Mouse (Mus musculus) thymus, adult 2 months (tissue): Measurements from ENCODE around the gene Stk32b. TPM values are rescaled to one million over a fixed set of nuclear protein-coding genes. Genes with fewer than 3 reads are reported as not detected.

Experiments used
- DNase-seq: peaks from one replicate; pipeline ENCODE4 v3.0.0; 2021
- H3K27ac ChIP-seq: fragments of 200-500 bp; 2 replicates; pipeline ENCODE4 v1.5.1; 2012; ENCODE audit warnings: low read length, control low read depth; ENCODE audit not compliant: control insufficient read depth, insufficient read depth
- H3K27me3 ChIP-seq: fragments of 200-500 bp; 2 replicates; pipeline ENCODE4 v1.6.1; 2012; ENCODE audit warnings: mild to moderate bottlenecking, low read length, moderate library complexity, mixed read lengths; ENCODE audit not compliant: control insufficient read depth, insufficient read depth
- H3K36me3 ChIP-seq: fragments of 200-500 bp; 2 replicates; pipeline ENCODE4 v1.6.1; 2012; ENCODE audit warnings: mild to moderate bottlenecking, low read length, moderate library complexity; ENCODE audit not compliant: control insufficient read depth, insufficient read depth
- H3K4me1 ChIP-seq: fragments of 200-500 bp; replicated peaks from 2 replicates; pipeline ENCODE4 v1.6.1; 2012; ENCODE audit warnings: low read length; ENCODE audit not compliant: control insufficient read depth, insufficient read depth
- H3K4me3 ChIP-seq: fragments of 200-500 bp; 2 replicates; pipeline ENCODE4 v1.5.1; 2012; ENCODE audit warnings: mild to moderate bottlenecking, low read length, control low read depth, moderate library complexity; ENCODE audit not compliant: control insufficient read depth, insufficient read depth
- CTCF ChIP-seq: fragments of 200-500 bp; IDR thresholded peaks from 2 replicates; pipeline ENCODE4 v1.5.1; 2012; ENCODE audit warnings: mild to moderate bottlenecking, control low read depth, low read length, moderate library complexity, borderline replicate concordance; ENCODE audit not compliant: control insufficient read depth, poor library complexity, insufficient read depth; ENCODE audit errors: extremely low read depth
- POLR2A ChIP-seq: fragments of 200-500 bp; IDR thresholded peaks from 2 replicates; pipeline ENCODE4 v1.6.1; 2012; ENCODE audit warnings: mild to moderate bottlenecking, low read length, control low read depth, moderate library complexity; ENCODE audit not compliant: control insufficient read depth, poor library complexity, insufficient read depth; ENCODE audit errors: extremely low read depth
- WGBS: fragments of 180-500 bp; shearing (Covaris S2); methylation state at CpG from one replicate; pipeline ENCODE4 v1.1.7; 2018; 5-methylcytosine and 5-hydroxymethylcytosine counted together
- polyA plus RNA-seq: library from polyadenylated mRNA; depleted of rRNA; stranded (reverse); fragments of >200 nt; gene quantifications from 2 replicates; pipeline ENCODE4 v1.2.3, GENCODE M21; 2012

Gene Stk32b
- polyA plus RNA-seq, 1 experiment = 0.28 TPM

GRCm38 (mm10) chr5:37554231-37554630 is 162.7 kb downstream of the Stk32b start:
- WGBS = 91% methylated on average over 4 of the region's 4 CpGs
- DNase-seq = no peak
- Histone ChIP-seq H3K36me3 (no peaks in the 10 kb centered on the region), H3K4me3 (no peak overlapping the region), H3K27me3 (no peaks in the 10 kb centered on the region), H3K4me1 (no peaks in the 10 kb centered on the region), H3K27ac (no peak overlapping the region)
- no peak for TF ChIP-seq CTCF
- no peak for TF ChIP-seq POLR2A

GRCm38 (mm10) chr5:37551649-37552048 is 165.3 kb downstream of the Stk32b start:
- no peak for TF ChIP-seq POLR2A
- no peak for TF ChIP-seq CTCF
- no peaks in the 10 kb centered on the region for H3K4me1 ChIP-seq
- no peak overlapping the region for H3K27ac ChIP-seq
- no peaks in the 10 kb centered on the region for H3K27me3 ChIP-seq
- no peaks in the 10 kb centered on the region for H3K36me3 ChIP-seq
- 83% methylated on average over 5 of the region's 5 CpGs for WGBS
- H3K4me3 ChIP-seq = no peak overlapping the region
- DNase-seq = no peak

- Histone ChIP-seq H3K27ac (no peak overlapping the region), H3K27me3 (no peaks in the 10 kb centered on the region), H3K4me3 (no peak overlapping the region), H3K36me3 (no peaks in the 10 kb centered on the region), H3K4me1 (no peaks in the 10 kb centered on the region)
- 90% methylated on average over 4 of the region's 4 CpGs for WGBS
- TF ChIP-seq CTCF (no peak), POLR2A (no peak)
- DNase-seq = no peak
Measured at GRCm38 (mm10) chr5:37535726-37536293, 181.2 kb downstream of the Stk32b start.

- Histone ChIP-seq H3K27me3 (no peaks in the 10 kb centered on the region), H3K36me3 (no peaks in the 10 kb centered on the region), H3K4me3 (no peak overlapping the region), H3K4me1 (no peaks in the 10 kb centered on the region), H3K27ac (no peak overlapping the region)
- no peak for TF ChIP-seq CTCF
- no peak for TF ChIP-seq POLR2A
- 88% methylated on average over 5 of the region's 5 CpGs for WGBS
- DNase-seq = no peak
Measured at GRCm38 (mm10) chr5:37535227-37535626, 181.7 kb downstream of the Stk32b start.

- Histone ChIP-seq H3K27ac (no peak overlapping the region), H3K4me1 (no peaks in the 10 kb centered on the region), H3K4me3 (no peak overlapping the region), H3K36me3 (no peaks in the 10 kb centered on the region), H3K27me3 (no peaks in the 10 kb centered on the region)
- no peak for TF ChIP-seq CTCF
- TF ChIP-seq POLR2A = no peak
- 83% methylated on average over 5 of the region's 5 CpGs for WGBS
- no peak for DNase-seq
Measured at GRCm38 (mm10) chr5:37525363-37525762, 191.6 kb downstream of the Stk32b start.

GRCm38 (mm10) chr5:37520441-37520840 is 196.5 kb downstream of the Stk32b start:
- TF ChIP-seq CTCF (no peak), POLR2A (no peak)
- H3K27ac ChIP-seq = no peak overlapping the region
- 83% methylated on average over 3 of the region's 3 CpGs for WGBS
- H3K4me3 ChIP-seq = no peak overlapping the region
- no peaks in the 10 kb centered on the region for H3K36me3 ChIP-seq
- H3K4me1 ChIP-seq = no peaks in the 10 kb centered on the region
- DNase-seq = no peak
- H3K27me3 ChIP-seq = no peaks in the 10 kb centered on the region

GRCm38 (mm10) chr5:37512479-37512878 is 204.5 kb downstream of the Stk32b start:
- H3K4me3 ChIP-seq = no peak overlapping the region
- no peak overlapping the region for H3K27ac ChIP-seq
- H3K27me3 ChIP-seq = no peaks in the 10 kb centered on the region
- DNase-seq = no peak
- WGBS = 38% methylated on average over 2 of the region's 2 CpGs
- no peaks in the 10 kb centered on the region for H3K36me3 ChIP-seq
- TF ChIP-seq POLR2A (no peak), CTCF (no peak)
- H3K4me1 ChIP-seq = no peaks in the 10 kb centered on the region
